Mouse (Mus musculus): ENCODE results near the gene Pitpnc1.

Gene Pitpnc1

GRCm38 (mm10) chr11:107437723-107438122 lies 32.8 kb downstream of the Pitpnc1 start:
- DNase-seq: no peak

- DNase-seq: no peak
Measured at GRCm38 (mm10) chr11:107435776-107436449, 34.6 kb downstream of the Pitpnc1 start.

GRCm38 (mm10) chr11:107431197-107431965 lies 39.1 kb downstream of the Pitpnc1 start:
- DNase-seq: no peak

- no peak for DNase-seq
Measured at GRCm38 (mm10) chr11:107428011-107428410, 42.5 kb downstream of the Pitpnc1 start.

- no peak for DNase-seq
Measured at GRCm38 (mm10) chr11:107424176-107424575, 46.3 kb downstream of the Pitpnc1 start.

- DNase-seq: no peak
Measured at GRCm38 (mm10) chr11:107422356-107422754, 48.1 kb downstream of the Pitpnc1 start.

- no peak for DNase-seq
Measured at GRCm38 (mm10) chr11:107421751-107422355, 48.6 kb downstream of the Pitpnc1 start.

- no peak for DNase-seq
Measured at GRCm38 (mm10) chr11:107419925-107420324, 50.6 kb downstream of the Pitpnc1 start.

- peak; percentile 72 to 79 for DNase-seq
Measured at GRCm38 (mm10) chr11:107417041-107417583, 53.4 kb downstream of the Pitpnc1 start.

- no peak for DNase-seq
Measured at GRCm38 (mm10) chr11:107416561-107416926, 54.0 kb downstream of the Pitpnc1 start.

- no peak for DNase-seq
Measured at GRCm38 (mm10) chr11:107415901-107416560, 54.5 kb downstream of the Pitpnc1 start.

GRCm38 (mm10) chr11:107414996-107415747 lies 55.3 kb downstream of the Pitpnc1 start:
- DNase-seq: no peak

GRCm38 (mm10) chr11:107413251-107413655 lies 57.2 kb downstream of the Pitpnc1 start:
- DNase-seq: peak in 1 of 2 experiments; percentile 19

GRCm38 (mm10) chr11:107412128-107412527 lies 58.4 kb downstream of the Pitpnc1 start:
- no peak for DNase-seq

GRCm38 (mm10) chr11:107411576-107411975 lies 58.9 kb downstream of the Pitpnc1 start:
- no peak for DNase-seq

- DNase-seq: no peak
Measured at GRCm38 (mm10) chr11:107410804-107411203, 59.7 kb downstream of the Pitpnc1 start.

GRCm38 (mm10) chr11:107410090-107410732 lies 60.3 kb downstream of the Pitpnc1 start:
- no peak for DNase-seq

GRCm38 (mm10) chr11:107408886-107409285 lies 61.6 kb downstream of the Pitpnc1 start:
- DNase-seq: no peak

GRCm38 (mm10) chr11:107407698-107408097 lies 62.8 kb downstream of the Pitpnc1 start:
- no peak for DNase-seq

- DNase-seq: no peak
Measured at GRCm38 (mm10) chr11:107405606-107406333, 64.7 kb downstream of the Pitpnc1 start.

- DNase-seq: no peak
Measured at GRCm38 (mm10) chr11:107403309-107403708, 67.2 kb downstream of the Pitpnc1 start.
